Mouse (Mus musculus): ENCODE data around the gene Tmprss7. TPM values are rescaled to one million over a fixed set of nuclear protein-coding genes. Genes with fewer than 3 reads are reported as not detected.

The Tmprss7 gene
- total RNA-seq, 2 experiments from 2014 or later, result not detected

DNA sequence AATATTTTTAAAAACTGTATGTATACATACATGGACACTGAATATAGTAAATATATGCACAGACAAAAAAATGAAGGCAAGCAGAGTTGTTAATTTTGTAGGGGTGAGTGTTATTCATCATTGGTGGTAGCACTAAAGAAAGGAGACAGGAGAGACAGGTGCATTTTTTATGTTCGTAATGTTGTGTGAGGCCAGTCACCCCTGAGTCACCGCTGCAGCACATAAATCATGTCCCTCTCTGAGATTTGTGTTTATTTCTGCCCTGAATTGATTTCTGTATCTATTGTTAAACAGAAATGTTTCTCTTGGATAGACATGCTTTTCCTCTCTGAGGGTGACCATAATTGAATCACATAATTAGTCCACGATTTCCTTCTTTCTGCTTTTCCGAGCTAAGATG, 61.0 kb downstream of the Tmprss7 start:
- intact Hi-C loops (cut with DNase I), result no loop called here
- no peak for DNase-seq

DNA sequence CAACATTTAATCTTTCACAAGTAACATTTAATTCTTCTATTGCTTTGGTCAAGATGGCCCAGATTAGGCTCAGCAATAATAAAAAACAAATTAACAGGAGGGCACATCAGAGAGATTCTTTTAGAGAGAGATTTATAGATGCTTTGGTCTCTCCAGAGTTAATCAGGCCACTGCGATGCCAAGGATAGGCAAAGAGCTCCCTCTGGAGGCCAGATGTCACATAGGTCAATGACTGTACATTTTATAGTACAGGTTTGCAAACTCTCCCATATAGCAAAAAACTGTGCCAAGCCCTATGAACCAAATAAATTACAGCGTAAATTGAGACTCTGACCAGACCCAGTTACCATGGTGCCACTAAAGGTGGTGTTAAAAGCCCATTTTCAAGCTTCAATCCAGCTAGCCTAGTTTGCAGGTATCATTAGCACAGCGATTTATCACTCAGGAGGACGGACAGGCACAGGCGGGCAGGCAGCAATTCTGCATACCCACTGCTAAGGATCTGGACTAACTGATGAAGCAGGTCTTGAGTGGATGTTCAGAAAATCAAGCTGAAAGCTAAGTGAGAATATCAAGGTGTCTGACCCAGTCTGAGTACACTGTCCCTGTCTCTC, 63.0 kb downstream of the Tmprss7 start:
- peak; percentile 55 to 78 for DNase-seq
- intact Hi-C loops (cut with DNase I), result no loop called here

DNA sequence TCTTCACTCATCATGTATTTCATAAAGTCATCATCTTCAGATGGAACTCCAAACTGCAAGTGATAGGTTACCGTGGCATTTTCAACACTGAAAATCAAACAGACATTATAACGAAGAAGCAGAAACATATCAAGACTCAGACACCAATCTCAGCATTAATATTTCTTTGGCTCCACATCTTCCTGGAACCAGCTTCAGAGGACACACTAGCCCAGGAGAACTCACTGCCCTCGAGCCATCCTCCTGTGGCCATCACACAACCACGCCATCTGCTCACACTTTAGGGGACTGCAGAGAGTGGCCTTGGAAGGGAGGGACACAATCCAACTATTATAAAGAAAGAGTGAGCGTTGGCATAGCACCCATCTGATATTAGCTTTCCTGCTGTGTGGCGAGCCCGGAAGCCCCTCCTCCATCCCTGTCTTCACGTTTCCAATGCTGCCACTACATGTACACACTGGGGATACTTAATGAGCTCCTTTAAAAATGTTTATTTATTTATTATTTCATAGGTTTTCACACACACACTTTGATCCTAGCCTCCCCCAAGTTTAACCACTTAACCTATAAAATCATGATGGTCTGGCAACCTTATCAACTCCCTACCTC, 63.9 kb downstream of the Tmprss7 start:
- DNase-seq, result no peak
- intact Hi-C loops (cut with DNase I), result loop anchor here (2.0 to 10.0 kb wide), 4 partner anchors 47 to 433 kb away; no protein-coding TSS in a partner anchor

GRCm38 (mm10) chr16:45625342-45625741, 68.1 kb downstream of the Tmprss7 start:
- intact Hi-C loops (cut with DNase I), result loop anchor here (5.0 to 10.0 kb wide), 3 partner anchors 43 to 341 kb away; no protein-coding TSS in a partner anchor
- no peak for DNase-seq

- DNase-seq, result no peak
- intact Hi-C loops (cut with DNase I), result loop anchor here (5.0 to 10.0 kb wide), 3 partner anchors 42 to 340 kb away; no protein-coding TSS in a partner anchor
Observed at GRCm38 (mm10) chr16:45624791-45625190, 68.7 kb downstream of the Tmprss7 start.

GRCm38 (mm10) chr16:45623230-45623629, 70.2 kb downstream of the Tmprss7 start:
- intact Hi-C loops (cut with DNase I), result loop anchor here (10.0 kb wide), 1 partner anchor 338 kb away; no protein-coding TSS in a partner anchor
- no peak for DNase-seq

DNA sequence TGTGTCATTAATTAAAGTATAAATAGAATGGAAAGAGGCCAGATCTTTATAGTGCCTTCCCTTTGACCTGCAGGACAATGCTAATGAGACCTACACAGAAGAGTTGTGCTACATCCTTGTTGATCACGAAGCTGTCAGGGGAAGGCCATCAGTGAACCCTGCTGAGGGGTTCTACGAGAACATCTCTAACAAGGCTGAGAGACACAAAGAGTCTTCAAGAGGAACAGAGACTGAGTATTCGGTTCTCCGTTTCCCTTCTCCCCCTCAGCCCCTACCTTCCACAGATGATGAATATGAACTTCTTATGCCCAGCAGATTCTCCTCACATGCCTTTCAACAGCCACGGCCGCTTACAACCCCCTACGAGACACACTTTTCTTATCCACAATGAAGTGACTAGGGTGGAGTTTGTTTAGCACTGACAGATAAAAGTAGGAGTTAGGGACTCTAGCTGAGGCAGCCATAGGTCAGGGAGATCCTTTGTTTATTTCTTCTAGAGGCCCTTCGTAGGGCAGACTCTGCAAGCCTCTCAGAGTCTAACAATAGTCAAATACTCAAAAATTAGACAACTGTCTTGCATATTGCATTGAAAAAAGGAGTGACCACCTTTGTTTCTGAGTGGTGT, 73.6 kb downstream of the Tmprss7 start:
- DNase-seq, result no peak
- intact Hi-C loops (cut with DNase I), result loop anchor here (10.0 kb wide), 1 partner anchor 335 kb away; no protein-coding TSS in a partner anchor

DNA sequence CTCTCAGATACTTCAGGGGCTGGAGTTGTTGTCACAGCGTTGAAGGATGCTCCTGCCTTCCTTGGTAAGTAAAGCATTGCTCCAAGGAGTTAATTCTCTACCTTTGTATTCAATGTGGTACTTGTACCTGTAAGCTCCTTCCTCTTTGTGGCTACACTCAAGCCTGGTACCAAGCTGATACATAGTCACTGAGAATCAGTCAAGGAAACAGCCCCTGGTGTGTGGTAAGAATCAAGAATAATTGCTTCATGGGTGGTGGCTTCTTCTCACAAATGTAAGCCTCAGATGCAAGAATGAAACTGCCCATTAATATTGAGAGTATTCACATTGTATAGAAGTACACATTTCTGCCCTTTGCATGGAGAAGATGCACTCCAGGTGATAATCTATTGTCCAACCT, 77.5 kb downstream of the Tmprss7 start:
- intact Hi-C loops (cut with DNase I), result no loop called here
- no peak for DNase-seq

- no peak for DNase-seq
- intact Hi-C loops (cut with DNase I), result no loop called here
Observed at GRCm38 (mm10) chr16:45613247-45613646, 80.2 kb downstream of the Tmprss7 start.

DNA sequence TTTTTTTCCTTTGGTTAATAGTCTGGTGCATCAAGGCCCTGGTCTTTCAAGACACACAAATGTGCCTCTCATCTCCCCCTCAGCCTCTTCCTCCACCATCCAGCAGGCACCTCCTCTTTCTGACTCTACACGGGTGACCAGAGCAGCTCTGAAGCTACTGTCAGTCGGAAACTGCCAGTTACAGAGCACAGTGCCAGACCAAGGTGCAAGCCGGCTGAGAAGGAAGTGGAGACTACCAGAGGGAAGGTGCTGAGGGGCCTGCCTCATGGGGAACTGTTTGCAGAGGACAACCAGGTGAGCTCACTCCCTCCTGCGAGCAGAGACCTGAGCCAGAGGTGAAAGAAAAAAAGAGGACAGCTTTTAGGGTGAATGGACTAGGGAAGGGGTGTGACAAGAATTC, 83.2 kb downstream of the Tmprss7 start, which contains the start of gene Gcsam:
Gene Gcsam (plus strand): TSS at position 114 of the 400 bp plus-strand sequence.
- DNase-seq, result no peak
- intact Hi-C loops (cut with DNase I), result no loop called here

DNA sequence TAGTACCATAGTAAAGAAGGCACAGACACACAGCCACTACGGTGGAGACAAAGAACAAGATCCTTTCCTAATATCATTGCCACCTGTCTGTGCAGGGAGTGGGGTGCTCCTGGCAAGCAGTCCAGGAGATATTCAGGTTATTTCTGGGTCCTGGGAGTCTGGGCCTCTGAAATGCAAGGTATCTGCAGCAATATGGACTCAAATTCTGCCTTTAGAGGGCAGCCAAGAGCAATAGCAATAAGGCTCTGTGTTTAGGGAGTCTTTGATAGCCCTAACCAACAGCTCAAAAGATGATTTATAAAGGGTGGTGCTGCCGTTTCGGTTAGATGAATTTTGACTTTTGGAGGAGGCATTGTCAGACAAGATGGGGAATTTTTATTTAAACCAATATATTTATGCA, 84.2 kb downstream of the Tmprss7 start:
- peak in 1 of 2 experiments; percentile 26 for DNase-seq
- intact Hi-C loops (cut with DNase I), result loop anchor here (5.0 kb wide), 1 partner anchor 412 kb away; no protein-coding TSS in a partner anchor

GRCm38 (mm10) chr16:45608481-45608954, 84.9 kb downstream of the Tmprss7 start:
- peak in 1 of 2 experiments; percentile 14 for DNase-seq

More at GRCm38 (mm10) chr16:45608481-45608954, 84.9 kb downstream of the Tmprss7 start:
- intact Hi-C loops (cut with DNase I), result loop anchor here (5.0 kb wide), 1 partner anchor 411 kb away; no protein-coding TSS in a partner anchor

Other genes with a start within 250 kb of the Tmprss7 start
- not detected for gene Gm609, start 200.7 kb downstream of the Tmprss7 start, total RNA-seq (2021)
- gene Gm17783, start 161.6 kb downstream of the Tmprss7 start, total RNA-seq (2021), result not detected
- gene Slc9c1, start 158.3 kb downstream of the Tmprss7 start, total RNA-seq (2021), result not detected
- under 1 TPM; 0.12 to 0.19 TPM for gene Gcsam, start 83.3 kb downstream of the Tmprss7 start, total RNA-seq (2021)
- not detected for gene BC016579, start 39.6 kb downstream of the Tmprss7 start, total RNA-seq (2021)
- under 1 TPM; 0.38 to 0.54 TPM for gene Tagln3, start 30.9 kb upstream of the Tmprss7 start, total RNA-seq (2021)
- 10 to 100 TPM; 17.3 to 18.9 TPM for gene Abhd10, start 49.3 kb upstream of the Tmprss7 start, total RNA-seq (2021)

Measured in heart, postnatal 14 days (tissue).